27 mouse cellular contexts compared by ENCODE assay signal in the genomic region with DNA sequence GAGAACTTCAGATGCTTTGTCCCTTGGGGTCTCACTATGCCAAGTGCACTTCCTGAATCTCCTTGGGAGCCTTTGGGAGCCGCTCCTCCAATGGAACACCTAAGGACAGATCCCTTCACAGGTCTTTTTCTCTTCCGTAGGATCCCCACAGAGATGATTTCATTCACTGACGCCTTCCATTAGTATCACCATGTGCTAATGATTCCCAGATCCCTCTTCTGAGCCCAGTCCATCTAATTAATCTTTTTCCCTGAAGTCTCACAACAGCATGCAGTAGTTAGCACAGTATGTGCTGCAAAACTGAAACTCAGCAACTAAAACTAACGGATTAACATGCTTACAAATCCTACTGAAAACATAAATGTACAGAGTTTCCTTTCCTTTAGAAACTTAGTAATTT. TPM values are rescaled to one million over a fixed set of nuclear protein-coding genes. Genes with fewer than 3 reads are reported as not detected.
DNase-seq lines count a peak whose midpoint lies in the region; ATAC-seq and TF ChIP-seq lines count a peak whose summit lies in the region.
"Had no signal": no experiment of that assay in that cellular context is flagged by ENCODE, and none has a peak within 500 bp of the region (broad histone marks: within the 10 kb centered on the region; RNA-seq: fewer than 3 reads in every experiment).

No protein-coding gene starts in this region.

- no peaks in the 10 kb centered on the region for H3K36me3 ChIP-seq in embryonic facial prominence, embryonic 14.5 days (ENCODE audit: control insufficient read depth, insufficient read depth, low read length)
- H3K36me3 ChIP-seq in embryonic facial prominence, embryonic 10.5 days (replicated peaks) = no peaks in the 10 kb centered on the region
- H3K36me3 ChIP-seq in midbrain, postnatal 0 days (ENCODE audit: insufficient read depth, low read length) = no peaks in the 10 kb centered on the region
- H3K36me3 ChIP-seq in midbrain, embryonic 15.5 days (replicated peaks) = no peaks in the 10 kb centered on the region
- H3K36me3 ChIP-seq: embryonic facial prominence, embryonic 13.5 days; forebrain, embryonic 15.5 days; G1E had no signal

- 46% methylated on average over 4 of the region's 4 CpGs for WGBS in embryonic facial prominence, embryonic 14.5 days
- 48% methylated on average over 4 of the region's 4 CpGs for whole genome bisulfite sequencing in embryonic facial prominence, embryonic 10.5 days
- 59% methylated on average over 4 of the region's 4 CpGs for WGBS in midbrain, postnatal 0 days
- WGBS in midbrain, embryonic 15.5 days = 53% methylated on average over 4 of the region's 4 CpGs

- no peak overlapping the region for H3K4me3 ChIP-seq in embryonic facial prominence, embryonic 14.5 days (ENCODE audit: low read depth, low read length)
- H3K4me3 ChIP-seq in embryonic facial prominence, embryonic 10.5 days = no peak overlapping the region
- H3K4me3 ChIP-seq in midbrain, postnatal 0 days (ENCODE audit: low read depth, low read length) = no peak overlapping the region
- H3K4me3 ChIP-seq in midbrain, embryonic 15.5 days = no peak overlapping the region
- H3K4me3 ChIP-seq: embryonic facial prominence, embryonic 13.5 days; forebrain, embryonic 13.5 days; forebrain, embryonic 15.5 days had no signal

- no peak overlapping the region for H3K4me2 ChIP-seq in embryonic facial prominence, embryonic 14.5 days (ENCODE audit: low read depth, low read length)
- no peak overlapping the region for H3K4me2 ChIP-seq in midbrain, postnatal 0 days (ENCODE audit: low read depth, low read length, poor library complexity, severe bottlenecking)
- no peak overlapping the region for H3K4me2 ChIP-seq in midbrain, embryonic 15.5 days
- H3K4me2 ChIP-seq: embryonic facial prominence, embryonic 13.5 days; forebrain, embryonic 13.5 days; forebrain, embryonic 15.5 days had no signal

- ATAC-seq in embryonic facial prominence, embryonic 14.5 days (ENCODE audit: low read depth) = peak; percentile 60; the same call in 1 of the 2 replicates
- no peak for ATAC-seq in midbrain, postnatal 0 days (ENCODE audit: low FRiP score)
- no peak for ATAC-seq in midbrain, embryonic 15.5 days (replicated peaks)
- ATAC-seq: CD4-positive, CD25-positive, alpha-beta regulatory T cell, adult 4 months; forebrain, embryonic 13.5 days; forebrain, embryonic 15.5 days; forebrain, postnatal 0 days had no signal

- H3K9ac ChIP-seq in embryonic facial prominence, embryonic 14.5 days (ENCODE audit: low read depth, low read length) = no peak overlapping the region
- no peak overlapping the region for H3K9ac ChIP-seq in midbrain, postnatal 0 days (replicated peaks; ENCODE audit: low read length, poor library complexity, severe bottlenecking)
- no peak overlapping the region for H3K9ac ChIP-seq in midbrain, embryonic 15.5 days
- H3K9ac ChIP-seq: embryonic facial prominence, embryonic 13.5 days; forebrain, embryonic 13.5 days; forebrain, embryonic 15.5 days; forebrain, postnatal 0 days had no signal

- TF ChIP-seq CTCF in midbrain, postnatal 0 days (IDR thresholded peaks at IDR 0.05) = no peak

- no peaks in the 10 kb centered on the region for H3K9me3 ChIP-seq in embryonic facial prominence, embryonic 14.5 days (ENCODE audit: control insufficient read depth, low read length)
- H3K9me3 ChIP-seq in embryonic facial prominence, embryonic 10.5 days = no peaks in the 10 kb centered on the region
- H3K9me3 ChIP-seq in midbrain, postnatal 0 days (ENCODE audit: low read length) = no peaks in the 10 kb centered on the region
- no peaks in the 10 kb centered on the region for H3K9me3 ChIP-seq in midbrain, embryonic 15.5 days
- H3K9me3 ChIP-seq: embryonic facial prominence, embryonic 13.5 days; forebrain, embryonic 13.5 days; forebrain, embryonic 15.5 days; G1E had no signal

- no peaks in the 10 kb centered on the region for H3K4me1 ChIP-seq in embryonic facial prominence, embryonic 14.5 days (ENCODE audit: control insufficient read depth, insufficient read depth, low read length)
- H3K4me1 ChIP-seq in embryonic facial prominence, embryonic 10.5 days = no peaks in the 10 kb centered on the region
- no peaks in the 10 kb centered on the region for H3K4me1 ChIP-seq in midbrain, postnatal 0 days (ENCODE audit: insufficient read depth, low read length)
- no peaks in the 10 kb centered on the region for H3K4me1 ChIP-seq in midbrain, embryonic 15.5 days
- H3K4me1 ChIP-seq: embryonic facial prominence, embryonic 13.5 days; forebrain, embryonic 13.5 days; forebrain, embryonic 15.5 days had no signal

- DNase-seq in embryonic facial prominence, embryonic 14.5 days (ENCODE audit: low spot score) = no peak
- DNase-seq in embryonic facial prominence, embryonic 10.5 days (ENCODE audit: low spot score) = no peak
- peak; percentile 8 for DNase-seq in midbrain, postnatal 0 days (ENCODE audit: low spot score)
- peak; percentile 61 for DNase-seq in MN1 (ENCODE audit: low spot score)
- no peak for DNase-seq in layer of hippocampus, adult 8-10 months (ENCODE audit: low spot score in 2 of 2)
- DNase-seq: adrenal gland, adult 2 months; adrenal gland, postnatal 10 days; adrenal gland, postnatal 25 days; B cell, adult 2 months; cerebellum, adult 11-12 months; cerebellum, adult 2 months; cerebellum, adult 9-10 months; cerebellum, postnatal 10 days; cerebellum, postnatal 25 days; forebrain, postnatal 0 days had no signal

- H3K27ac ChIP-seq in embryonic facial prominence, embryonic 14.5 days (replicated peaks; ENCODE audit: low read depth, low read length) = no peak overlapping the region
- no peak overlapping the region for H3K27ac ChIP-seq in embryonic facial prominence, embryonic 10.5 days (replicated peaks)
- no peak overlapping the region for H3K27ac ChIP-seq in midbrain, postnatal 0 days (ENCODE audit: low read depth, low read length)
- H3K27ac ChIP-seq in midbrain, embryonic 15.5 days = no peak overlapping the region
- H3K27ac ChIP-seq: embryonic facial prominence, embryonic 13.5 days; forebrain, embryonic 13.5 days; forebrain, embryonic 15.5 days had no signal

- no peaks in the 10 kb centered on the region for H3K27me3 ChIP-seq in embryonic facial prominence, embryonic 14.5 days (replicated peaks; ENCODE audit: control insufficient read depth, insufficient read depth, low read length)
- H3K27me3 ChIP-seq in embryonic facial prominence, embryonic 10.5 days (replicated peaks; ENCODE audit: low read depth, poor library complexity, severe bottlenecking) = no peaks in the 10 kb centered on the region
- no peaks in the 10 kb centered on the region for H3K27me3 ChIP-seq in midbrain, postnatal 0 days (ENCODE audit: insufficient read depth, low read length)
- H3K27me3 ChIP-seq in midbrain, embryonic 15.5 days (replicated peaks) = no peaks in the 10 kb centered on the region
- H3K27me3 ChIP-seq: CH12.LX; embryonic facial prominence, embryonic 13.5 days; forebrain, embryonic 13.5 days; forebrain, embryonic 15.5 days had no signal

RNA-seq across cellular contexts. Expression of gene Zfyve16, which starts 8.5 kb away (rescaled TPM):
- polyA plus RNA-seq in embryonic facial prominence, embryonic 14.5 days (2014; fragmentation: Nextera tagmentation; extraction: Ambion mirVana) = 14.1 and 15.3 TPM in 2 replicates
- polyA plus RNA-seq in embryonic facial prominence, embryonic 10.5 days (2016; fragmentation: Nextera tagmentation; extraction: Ambion mirVana) = 11.7 and 12.2 TPM in 2 replicates
- 16.8 and 18.3 TPM in 2 replicates for total RNA-seq in midbrain, postnatal 0 days (2014; rRNA removed)
- polyA plus RNA-seq in midbrain, postnatal 0 days (2015; fragmentation: Nextera tagmentation; extraction: Ambion mirVana) = 5.1 and 6.1 TPM in 2 replicates
- polyA plus RNA-seq in midbrain, embryonic 15.5 days (2015; fragmentation: Nextera tagmentation; extraction: Ambion mirVana) = 11.0 TPM in 2 replicates
- 10 to 100 TPM; 17.6 to 21.0 (median 19.3) TPM for total RNA-seq in layer of hippocampus, adult 8-10 months (2022)

RNA-seq across cellular contexts. Expression of gene Spz1, which starts 36.8 kb away (rescaled TPM):
- polyA plus RNA-seq in embryonic facial prominence, embryonic 14.5 days (2014; fragmentation: Nextera tagmentation; extraction: Ambion mirVana) = not detected in 2 replicates
- polyA plus RNA-seq in embryonic facial prominence, embryonic 10.5 days (2016; fragmentation: Nextera tagmentation; extraction: Ambion mirVana) = not detected in 2 replicates
- total RNA-seq in midbrain, postnatal 0 days (2014; rRNA removed) = not detected in 2 replicates
- not detected in 2 replicates for polyA plus RNA-seq in midbrain, postnatal 0 days (2015; fragmentation: Nextera tagmentation; extraction: Ambion mirVana)
- polyA plus RNA-seq in midbrain, embryonic 15.5 days (2015; fragmentation: Nextera tagmentation; extraction: Ambion mirVana) = not detected in 2 replicates
- not detected for total RNA-seq in layer of hippocampus, adult 8-10 months (2022)
- total RNA-seq: adrenal gland, adult 2 months; adrenal gland, postnatal 10 days; adrenal gland, postnatal 25 days; adrenal gland, postnatal 4 days; CH12.LX; forebrain, postnatal 0 days had no signal
- polyA plus RNA-seq: adrenal gland, adult 2 months; brain, embryonic 14.5 days; CD4-positive, CD25-positive, alpha-beta regulatory T cell, adult 4 months; cerebellum, adult 2 months; cortical plate, adult 2 months; embryonic facial prominence, embryonic 11.5 days; embryonic facial prominence, embryonic 13.5 days; forebrain, embryonic 11.5 days; forebrain, embryonic 13.5 days; forebrain, embryonic 15.5 days; forebrain, postnatal 0 days; G1E had no signal

RNA-seq across cellular contexts. Expression of gene Fam151b, which starts 55.3 kb away (rescaled TPM):
- polyA plus RNA-seq in embryonic facial prominence, embryonic 14.5 days (2014; fragmentation: Nextera tagmentation; extraction: Ambion mirVana) = 0.24 TPM in 1 of 2 replicates, not detected in the other
- 0.12 TPM in 1 of 2 replicates, not detected in the other for polyA plus RNA-seq in embryonic facial prominence, embryonic 10.5 days (2016; fragmentation: Nextera tagmentation; extraction: Ambion mirVana)
- total RNA-seq in midbrain, postnatal 0 days (2014; rRNA removed) = 6.4 and 7.3 TPM in 2 replicates
- 0.17 TPM in 1 of 2 replicates, not detected in the other for polyA plus RNA-seq in midbrain, postnatal 0 days (2015; fragmentation: Nextera tagmentation; extraction: Ambion mirVana)
- 0.14 and 0.33 TPM in 2 replicates for polyA plus RNA-seq in midbrain, embryonic 15.5 days (2015; fragmentation: Nextera tagmentation; extraction: Ambion mirVana)
- 10 to 100 TPM in 2 of 4 experiments, 1 to 10 TPM in 2; 7.9 to 11.3 (median 10.4) TPM for total RNA-seq in layer of hippocampus, adult 8-10 months (2022)
- polyA plus RNA-seq: embryonic facial prominence, embryonic 11.5 days; forebrain, embryonic 11.5 days; forebrain, postnatal 0 days; G1E had no signal

Comparison
In these comparisons a context has a peak if more than half of its experiments do, and no peak if none do; other contexts are left out.
1. DNase-seq: peak in midbrain, postnatal 0 days (single experiment) and MN1 (single experiment); none in embryonic facial prominence, embryonic 14.5 days (single experiment), embryonic facial prominence, embryonic 10.5 days (single experiment) and layer of hippocampus, adult 8-10 months (0 of 2).